Mouse (Mus musculus) brain, embryonic 14.5 days (tissue): ENCODE results near the gene Khk.

ENCODE experiments used
- CTCF ChIP-seq: fragments of 200-500 bp; IDR thresholded peaks from 2 replicates; pipeline ENCODE4 v1.5.1; 2012; ENCODE audit warnings: inconsistent platforms, mild to moderate bottlenecking, moderate library complexity, borderline replicate concordance; ENCODE audit not compliant: insufficient read depth, insufficient read length; ENCODE audit errors: extremely low read depth
- POLR2A ChIP-seq: fragments of 200-500 bp; IDR thresholded peaks from 2 replicates; pipeline ENCODE4 v1.6.1; 2012; ENCODE audit warnings: mild to moderate bottlenecking, inconsistent platforms, borderline replicate concordance; ENCODE audit not compliant: poor library complexity, insufficient read depth, insufficient read length, severe bottlenecking; ENCODE audit errors: extremely low read depth

- no peak for TF ChIP-seq POLR2A
- TF ChIP-seq CTCF = no peak
Measured at GRCm38 (mm10) chr5:30914849-30915248, 6.4 kb upstream of the Khk start.
